Mouse (Mus musculus) kidney, adult 11 months (tissue): ENCODE results near the gene Kat2a.

Experiments used
- DNase-seq: peaks from one replicate; pipeline ENCODE4 v3.0.0; 2022

Gene Kat2a

GRCm38 (mm10) chr11:100735134-100735865, 23.0 kb upstream of the Kat2a start:
- DNase-seq: no peak

GRCm38 (mm10) chr11:100730477-100731205, 18.4 kb upstream of the Kat2a start:
- DNase-seq: peak; percentile 68

- DNase-seq: no peak
These were observed 17.7 kb upstream of the Kat2a start for GRCm38 (mm10) chr11:100729976-100730375.

- no peak for DNase-seq
These were observed 16.3 kb upstream of the Kat2a start for GRCm38 (mm10) chr11:100728601-100729000.

GRCm38 (mm10) chr11:100727201-100727600, 14.9 kb upstream of the Kat2a start:
- DNase-seq: peak; percentile 71

- peak; percentile 49 for DNase-seq
These were observed 12.8 kb upstream of the Kat2a start for GRCm38 (mm10) chr11:100724919-100725512.

- DNase-seq: peak; percentile 67
These were observed 10.3 kb upstream of the Kat2a start for GRCm38 (mm10) chr11:100722493-100723028.

GRCm38 (mm10) chr11:100721776-100722492, 9.7 kb upstream of the Kat2a start:
- DNase-seq: peak; percentile 82

GRCm38 (mm10) chr11:100721254-100721653, 9.0 kb upstream of the Kat2a start:
- DNase-seq: no peak

GRCm38 (mm10) chr11:100720345-100720744, 8.1 kb upstream of the Kat2a start:
- DNase-seq: no peak

GRCm38 (mm10) chr11:100719893-100720292, 7.6 kb upstream of the Kat2a start:
- no peak for DNase-seq

GRCm38 (mm10) chr11:100719312-100719711, 7.0 kb upstream of the Kat2a start:
- no peak for DNase-seq

- DNase-seq: peak; percentile 73
These were observed 6.6 kb upstream of the Kat2a start for GRCm38 (mm10) chr11:100718866-100719265.

- DNase-seq: no peak
These were observed 6.2 kb upstream of the Kat2a start for GRCm38 (mm10) chr11:100718462-100718861.

- no peak for DNase-seq
These were observed 4.4 kb upstream of the Kat2a start for GRCm38 (mm10) chr11:100716649-100717048.

- DNase-seq: no peak
These were observed 2.7 kb upstream of the Kat2a start for GRCm38 (mm10) chr11:100714948-100715347.

- DNase-seq: peak; percentile 82
These were observed 2.3 kb upstream of the Kat2a start for GRCm38 (mm10) chr11:100714534-100714915.

- DNase-seq: peak; percentile 67
These were observed 1.7 kb upstream of the Kat2a start, which contains the start of gene Hspb9 for GRCm38 (mm10) chr11:100713735-100714533. Gene Hspb9 (plus strand): TSS chr11:100713850.

GRCm38 (mm10) chr11:100713174-100713573, 909 bp upstream of the Kat2a start:
- no peak for DNase-seq

- no peak for DNase-seq
These were observed 1.3 kb downstream of the Kat2a start for GRCm38 (mm10) chr11:100710977-100711376.

GRCm38 (mm10) chr11:100710528-100710927, 1.7 kb downstream of the Kat2a start:
- no peak for DNase-seq
